Mouse (Mus musculus) liver, embryonic 13.5 days (tissue): Measurements from ENCODE around the gene Lamb3. TPM values are rescaled to one million over a fixed set of nuclear protein-coding genes. Genes with fewer than 3 reads are reported as not detected.

Experiments used
- polyA plus RNA-seq: library from polyadenylated mRNA; unstranded; fragments of >200 nt; fragmentation: Nextera tagmentation; extraction: Ambion mirVana; gene quantifications from 2 replicates; pipeline ENCODE4 v1.2.1, GENCODE M21; 2015

Gene Lamb3
- polyA plus RNA-seq, 1 experiment from 2014 or later = 0.25 TPM

Other genes with a start within 250 kb of the Lamb3 start
- 5.0 and 5.3 TPM in 2 replicates for gene Syt14, start 171.9 kb upstream of the Lamb3 start, polyA plus RNA-seq
- gene Diexf, start 77.4 kb upstream of the Lamb3 start, polyA plus RNA-seq = 3.7 and 3.9 TPM in 2 replicates
- gene Irf6, start 54.6 kb upstream of the Lamb3 start, polyA plus RNA-seq = 1.8 and 2.5 TPM in 2 replicates
- gene A130010J15Rik, start 39.7 kb upstream of the Lamb3 start, polyA plus RNA-seq = 5.5 and 6.2 TPM in 2 replicates
- 7.1 and 7.3 TPM in 2 replicates for gene Traf3ip3, start 6.0 kb upstream of the Lamb3 start, polyA plus RNA-seq
- gene Hsd11b1, start 56.4 kb downstream of the Lamb3 start, polyA plus RNA-seq = 2.0 and 2.1 TPM in 2 replicates
- gene G0s2, start 65.5 kb downstream of the Lamb3 start, polyA plus RNA-seq = 40.3 and 43.2 TPM in 2 replicates
- 0.35 and 0.59 TPM in 2 replicates for gene Camk1g, start 162.6 kb downstream of the Lamb3 start, polyA plus RNA-seq